Mouse (Mus musculus) forebrain, embryonic 11.5 days (tissue): ENCODE measurements around the gene Pmel. TPM values are rescaled to one million over a fixed set of nuclear protein-coding genes. Genes with fewer than 3 reads are reported as not detected.

Source experiments
- ATAC-seq: fragments of 200-750 bp; cut with Nextera tagmentation; replicated peaks from 2 replicates; pipeline ENCODE4 v1.8.0; 2017; ENCODE audit warnings: moderate TSS enrichment; ENCODE audit not compliant: low FRiP score
- DNase-seq: peaks from one replicate; pipeline ENCODE4 v3.0.0-alpha.2; 2017; ENCODE audit warnings: low spot score
- H3K27ac ChIP-seq: fragments of 300-500 bp; sonication (generic); 2 replicates; pipeline ENCODE4 v1.5.1; 2014; ENCODE audit warnings: low read depth, low read length
- H3K27me3 ChIP-seq: fragments of 300-500 bp; sonication (generic); 2 replicates; pipeline ENCODE4 v1.6.1; 2014; ENCODE audit warnings: mild to moderate bottlenecking, low read length, mixed read lengths; ENCODE audit not compliant: control insufficient read depth, insufficient read depth
- H3K36me3 ChIP-seq: fragments of 300-500 bp; sonication (generic); 2 replicates; pipeline ENCODE4 v1.6.1; 2014; ENCODE audit warnings: mild to moderate bottlenecking, low read length, moderate library complexity, mixed read lengths; ENCODE audit not compliant: control insufficient read depth, insufficient read depth
- H3K4me1 ChIP-seq: fragments of 300-500 bp; sonication (generic); replicated peaks from 2 replicates; pipeline ENCODE4 v1.6.1; 2014; ENCODE audit warnings: low read length, mixed read lengths; ENCODE audit not compliant: control insufficient read depth, insufficient read depth
- H3K4me2 ChIP-seq: fragments of 300-500 bp; sonication (generic); 2 replicates; pipeline ENCODE4 v1.6.1; 2014; ENCODE audit warnings: low read depth, mild to moderate bottlenecking, low read length, moderate library complexity, mixed read lengths; ENCODE audit not compliant: severe bottlenecking
- H3K4me3 ChIP-seq: fragments of 300-500 bp; sonication (generic); 2 replicates; pipeline ENCODE4 v1.5.1; 2014; ENCODE audit warnings: low read depth, low read length
- H3K9ac ChIP-seq: fragments of 300-500 bp; sonication (generic); 2 replicates; pipeline ENCODE4 v1.6.1; 2014; ENCODE audit warnings: low read length
- H3K9me3 ChIP-seq: fragments of 300-500 bp; sonication (generic); 2 replicates; pipeline ENCODE4 v1.6.1; 2016; ENCODE audit warnings: low read length, mixed read lengths; ENCODE audit not compliant: control insufficient read depth
- WGBS: fragments of 180-500 bp; shearing (Covaris S2); extraction: QIAGEN DNeasy Blood & Tissue Kit; methylation state at CpG from one replicate; pipeline ENCODE4 v1.1.7; 2014; 5-methylcytosine and 5-hydroxymethylcytosine counted together
- polyA plus RNA-seq: library from polyadenylated mRNA; unstranded; fragments of >200 nt; fragmentation: Nextera tagmentation; extraction: Ambion mirVana; gene quantifications from 2 replicates; pipeline ENCODE4 v1.2.1, GENCODE M21; 2014

The Pmel gene
- polyA plus RNA-seq, 1 experiment from 2014 or later: 4.5 TPM

DNA sequence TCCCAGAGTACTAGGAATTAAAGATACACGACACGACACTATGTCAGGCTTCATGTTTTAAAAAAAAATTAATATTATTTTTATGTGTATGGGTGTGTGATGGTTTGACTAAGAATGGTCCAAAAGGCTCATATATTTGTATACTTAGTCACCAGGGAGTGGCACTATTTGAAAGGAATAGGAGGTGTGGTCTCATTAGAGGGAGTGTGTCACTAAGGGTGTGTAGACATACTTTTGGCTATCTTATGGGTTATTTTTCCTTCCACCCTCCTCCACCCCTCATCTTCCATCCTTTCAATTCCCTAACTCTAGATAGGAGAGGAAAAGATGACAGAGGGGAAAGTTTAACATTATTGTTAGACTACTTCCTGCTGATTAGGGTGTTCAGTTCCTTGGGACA lies 38.2 kb upstream of the Pmel start:
- H3K27me3 ChIP-seq: no peaks in the 10 kb centered on the region
- ATAC-seq (no peak), DNase-seq (no peak)
- WGBS: 93% methylated on average over 2 of the region's 2 CpGs
- no peak overlapping the region for H3K9ac ChIP-seq
- H3K36me3 ChIP-seq: no peaks in the 10 kb centered on the region
- H3K9me3 ChIP-seq: no peaks in the 10 kb centered on the region
- H3K4me3 ChIP-seq: no peak overlapping the region
- no peaks in the 10 kb centered on the region for H3K4me1 ChIP-seq
- no peak overlapping the region for H3K27ac ChIP-seq
- H3K4me2 ChIP-seq: no peak overlapping the region

DNA sequence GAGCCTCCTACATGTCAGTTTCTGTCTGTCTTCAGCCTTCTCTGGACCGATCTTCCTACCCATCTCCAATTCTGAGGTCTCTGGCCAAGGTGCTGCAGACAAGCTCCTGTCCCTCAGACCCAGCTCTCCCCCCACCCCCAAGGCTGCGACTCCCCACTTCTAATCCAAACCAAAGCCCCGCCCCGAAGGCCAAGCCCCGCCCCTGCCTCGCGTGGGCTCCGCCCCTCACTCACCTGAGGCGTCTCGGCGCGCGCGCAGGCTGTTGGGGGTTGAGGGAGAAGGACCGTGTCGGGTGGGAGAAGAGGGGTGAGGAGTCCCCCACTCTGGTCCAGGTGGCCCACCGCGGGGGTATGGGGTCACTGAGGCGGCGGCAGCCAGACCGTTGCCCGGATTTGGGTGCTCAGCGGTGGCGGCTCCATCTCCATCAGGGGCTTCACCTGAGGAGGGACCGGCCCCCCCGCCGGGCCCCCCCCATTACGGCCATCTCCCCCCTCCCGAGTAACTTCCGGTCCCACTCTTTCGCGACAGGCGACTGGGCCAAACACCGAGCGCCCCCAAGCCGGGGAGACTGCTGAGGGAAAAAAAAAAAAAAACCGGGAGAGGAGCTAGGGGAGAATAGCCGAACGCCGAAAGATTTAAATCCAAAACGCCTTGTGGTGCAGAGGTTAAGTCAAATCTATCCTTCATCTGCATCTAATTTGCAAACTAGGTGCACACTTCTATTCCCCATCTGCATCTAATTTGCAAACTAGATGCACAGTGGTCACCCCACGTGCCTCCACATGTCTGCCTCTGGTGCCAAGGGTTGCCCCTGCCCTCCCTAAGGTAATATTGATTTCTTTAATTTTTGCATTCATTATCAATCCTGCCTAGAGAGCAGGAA lies 35.0 kb upstream of the Pmel start:
- no peaks in the 10 kb centered on the region for H3K9me3 ChIP-seq
- peak overlapping the region; percentile 66 for H3K4me3 ChIP-seq
- peak overlapping the region; percentile 74 for H3K9ac ChIP-seq
- peak overlapping the region; percentile 79 for H3K4me2 ChIP-seq
- under 1% methylated on average over 42 of the region's 42 CpGs for WGBS
- H3K27me3 ChIP-seq: no peaks in the 10 kb centered on the region
- peaks cover 4% of the 10 kb centered on the region for H3K4me1 ChIP-seq
- H3K36me3 ChIP-seq: no peaks in the 10 kb centered on the region
- DNase-seq (peak; percentile 83), ATAC-seq (peak; percentile 60)
- no peak overlapping the region for H3K27ac ChIP-seq

DNA sequence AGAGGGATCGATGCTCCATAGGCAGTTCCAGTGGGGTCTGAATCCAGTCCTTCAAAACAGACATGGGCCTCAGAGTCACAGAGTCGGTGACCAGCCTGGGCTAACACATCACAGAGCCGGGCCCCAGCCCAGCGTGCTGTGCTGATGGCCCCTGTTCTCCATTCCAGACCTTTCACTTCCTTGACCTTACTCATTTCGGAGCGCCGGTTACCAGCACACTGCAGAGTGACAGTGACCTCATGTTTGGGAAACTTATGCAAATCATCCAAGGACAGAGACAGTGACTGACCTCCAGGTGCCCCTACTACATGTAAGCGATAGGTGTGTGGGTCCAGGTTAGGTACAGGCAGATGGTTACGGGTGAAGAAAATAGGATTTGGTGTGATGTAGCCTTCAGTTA lies 32.8 kb upstream of the Pmel start:
- H3K27ac ChIP-seq: no peak overlapping the region

DNA sequence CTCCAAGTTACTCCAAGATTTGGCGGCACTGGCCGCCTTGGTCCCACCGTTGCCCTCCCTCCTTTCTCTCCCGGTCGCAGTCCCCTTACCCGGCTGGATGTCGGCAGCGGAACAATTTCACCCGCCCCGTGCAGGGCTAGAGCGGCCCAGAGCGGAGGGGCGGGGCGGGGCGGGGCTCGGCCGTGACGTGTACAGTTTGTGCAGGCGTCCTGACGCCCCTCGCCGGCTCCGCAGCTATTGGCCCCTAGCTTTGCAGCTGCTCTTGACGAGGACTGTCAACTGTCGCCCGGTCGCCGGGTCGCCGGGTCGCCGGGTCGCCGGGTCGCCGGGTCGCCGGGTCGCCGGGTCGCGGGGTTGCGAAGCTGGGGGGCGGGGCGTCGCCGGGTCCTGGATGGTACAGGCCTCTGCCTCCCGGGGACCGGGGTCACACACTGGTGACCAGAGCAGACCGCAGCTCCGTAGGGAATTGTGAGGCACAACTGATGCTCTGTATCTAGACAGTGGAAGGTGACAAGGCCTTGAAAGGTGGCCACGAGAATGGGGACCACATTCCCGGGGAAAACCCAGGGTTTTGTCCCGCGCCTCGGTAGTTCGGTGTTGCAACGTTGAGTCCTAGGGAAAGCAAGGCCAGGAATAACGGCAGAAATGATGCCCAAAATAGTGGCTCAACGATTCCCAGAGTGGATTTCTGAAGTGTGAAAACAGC lies 30.1 kb upstream of the Pmel start, which contains the start of gene Suox:
TSS of gene Suox (minus strand) at position 311 of the 706 bp plus-strand sequence.
- H3K9ac ChIP-seq: peak within 1 kb of the TSS; percentile 63
- H3K27me3 ChIP-seq: no peaks in the 10 kb centered on the region
- ATAC-seq (peak; percentile 95), DNase-seq (peak; percentile 95)
- H3K4me1 ChIP-seq: peaks cover 4% of the 10 kb centered on the region
- peak within 1 kb of the TSS; percentile 95 for H3K4me2 ChIP-seq
- no peaks in the 10 kb centered on the region for H3K36me3 ChIP-seq
- H3K4me3 ChIP-seq: peak within 1 kb of the TSS; percentile 63
- no peaks in the 10 kb centered on the region for H3K9me3 ChIP-seq
- WGBS: under 1% methylated on average over 55 of the region's 60 CpGs
- H3K27ac ChIP-seq: peak within 1 kb of the TSS; percentile 31

More for the DNA sequence above, 32.8 kb upstream of the Pmel start:
- Histone ChIP-seq H3K36me3 (no peaks in the 10 kb centered on the region), H3K4me3 (no peak overlapping the region), H3K4me2 (no peak overlapping the region), H3K9ac (no peak overlapping the region), H3K4me1 (peaks cover 4% of the 10 kb centered on the region), H3K27me3 (no peaks in the 10 kb centered on the region), H3K9me3 (no peaks in the 10 kb centered on the region)
- WGBS: 93% methylated on average over 9 of the region's 9 CpGs
- ATAC-seq (no peak), DNase-seq (no peak)

DNA sequence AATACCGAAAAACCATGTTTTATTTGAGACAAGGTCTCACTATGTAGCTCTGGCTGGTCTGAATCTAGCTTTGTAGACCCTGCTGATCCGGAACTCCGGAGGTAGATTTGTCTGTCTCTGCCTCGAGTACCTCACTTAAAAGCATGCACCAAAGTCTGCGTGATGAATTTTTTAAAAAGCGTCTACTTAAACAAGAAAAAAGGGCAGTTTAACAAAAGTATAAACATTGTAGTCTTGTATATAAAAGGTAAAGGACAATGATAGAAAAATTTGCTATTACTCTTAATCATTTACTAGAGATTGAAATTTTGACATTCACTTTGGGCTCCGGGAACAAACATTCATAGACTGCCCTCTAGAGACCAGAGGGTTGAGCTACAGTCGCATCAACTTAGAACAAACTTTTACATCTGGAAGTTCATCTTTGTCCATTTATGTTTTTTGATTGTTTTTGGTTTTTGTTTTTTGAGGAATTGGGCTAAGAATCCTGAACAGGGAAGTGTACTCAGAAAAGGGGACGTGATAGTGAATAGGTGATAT lies 29.5 kb upstream of the Pmel start:
- Histone ChIP-seq H3K9ac (peak overlapping the region; percentile 14; the same call in 1 of the 2 replicates), H3K36me3 (no peaks in the 10 kb centered on the region), H3K4me3 (peak overlapping the region; percentile 63), H3K27me3 (no peaks in the 10 kb centered on the region), H3K4me1 (peaks cover 4% of the 10 kb centered on the region), H3K9me3 (no peaks in the 10 kb centered on the region), H3K4me2 (peak overlapping the region; percentile 95), H3K27ac (no peak overlapping the region)
- WGBS: 3% methylated on average over 9 of the region's 9 CpGs
- ATAC-seq (no peak), DNase-seq (no peak)

DNA sequence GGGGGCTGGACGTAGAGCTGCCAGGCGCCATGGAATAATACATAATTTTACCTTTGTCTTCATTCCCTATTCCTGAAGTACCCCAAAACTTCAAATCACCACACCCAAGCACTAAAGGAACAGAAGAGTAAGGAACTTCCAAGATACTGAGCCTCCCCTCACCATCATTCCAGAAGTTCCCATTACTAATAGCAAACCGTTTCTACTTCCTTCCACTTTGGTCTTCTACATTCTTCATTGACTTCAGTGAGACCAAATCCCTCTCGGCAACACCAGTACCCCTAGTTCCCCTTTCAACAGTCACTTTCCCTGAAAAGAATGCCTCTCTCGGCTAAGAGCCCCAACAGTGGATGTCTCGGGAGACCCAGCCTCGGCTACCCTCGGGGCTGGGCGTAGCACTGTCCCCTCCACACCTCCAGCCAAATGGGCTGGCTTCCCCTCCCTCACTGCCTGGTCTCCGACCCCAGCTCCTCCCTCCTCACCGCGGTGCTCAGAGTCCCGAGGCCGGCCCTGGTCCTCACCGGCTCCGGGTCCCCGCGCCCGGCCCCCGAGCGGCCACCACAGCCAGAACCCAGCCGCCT lies 8.5 kb upstream of the Pmel start:
- under 1% methylated on average over 22 of the region's 22 CpGs for WGBS
- H3K9me3 ChIP-seq: no peaks in the 10 kb centered on the region
- peak overlapping the region; percentile 98 for H3K9ac ChIP-seq
- peak overlapping the region; percentile 94 for H3K27ac ChIP-seq
- H3K4me3 ChIP-seq: peak overlapping the region; percentile 87
- peaks cover 3% of the 10 kb centered on the region; the same call in 1 of the 2 replicates for H3K36me3 ChIP-seq
- DNase-seq: no peak
- no peaks in the 10 kb centered on the region for H3K27me3 ChIP-seq
- peak overlapping the region; percentile 78 for H3K4me2 ChIP-seq
- ATAC-seq: no peak
- H3K4me1 ChIP-seq: no peaks in the 10 kb centered on the region; the same call in 1 of the 2 replicates

DNA sequence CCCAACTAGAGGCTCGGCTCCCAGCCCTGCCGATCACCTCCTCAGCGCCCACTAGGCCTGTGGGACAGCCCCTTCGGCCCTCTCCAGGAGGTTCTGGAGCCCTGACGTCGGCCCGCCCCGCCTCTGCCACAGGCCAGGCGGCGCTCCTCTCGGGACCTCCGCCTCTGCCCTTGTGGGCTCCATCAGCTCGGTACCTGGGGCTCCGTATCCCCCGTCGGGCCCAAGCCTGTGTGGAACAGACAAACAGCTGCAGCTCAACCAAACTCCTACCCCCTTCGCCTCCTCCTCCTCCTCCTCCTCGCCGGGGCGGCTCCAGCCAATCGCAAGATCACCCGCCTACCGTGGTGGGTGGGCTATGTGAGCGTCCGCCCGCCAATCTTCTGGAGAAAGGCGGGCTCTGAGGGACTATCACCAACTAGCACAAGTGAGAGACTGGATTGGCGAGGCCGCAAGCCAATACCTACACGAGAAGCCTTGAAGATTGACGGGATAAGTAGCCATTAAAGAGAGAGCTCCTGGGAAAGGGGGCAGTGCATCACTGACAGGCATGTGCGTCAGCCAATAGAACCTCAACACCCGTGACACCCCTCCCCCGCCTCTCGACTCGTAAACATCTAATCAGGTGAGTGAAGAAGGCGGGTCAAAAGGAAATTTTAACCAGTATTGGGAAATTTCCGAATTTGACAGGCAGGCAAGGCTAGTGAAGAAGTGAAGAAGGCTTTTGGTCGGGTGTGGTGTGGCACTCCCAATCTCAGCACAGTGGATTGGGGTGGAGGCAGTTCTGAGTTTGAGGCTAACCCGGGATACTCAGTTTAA lies 7.8 kb upstream of the Pmel start, which contains the start of gene Rab5b:
TSS of gene Rab5b (minus strand) at position 273 of the 816 bp plus-strand sequence.
- Histone ChIP-seq H3K4me1 (no peaks in the 10 kb centered on the region; the same call in 1 of the 2 replicates), H3K9me3 (no peaks in the 10 kb centered on the region), H3K4me3 (peak within 1 kb of the TSS; percentile 87), H3K4me2 (peak within 1 kb of the TSS; percentile 78), H3K27ac (peak within 1 kb of the TSS; percentile 94), H3K9ac (peak within 1 kb of the TSS; percentile 98), H3K36me3 (peaks cover 3% of the 10 kb centered on the region; the same call in 1 of the 2 replicates), H3K27me3 (no peaks in the 10 kb centered on the region)
- WGBS: under 1% methylated on average over 39 of the region's 40 CpGs
- peak; percentile 99 for DNase-seq
- ATAC-seq: peak; percentile 99
